Comparison of ENCODE assay signal across 9 mouse cellular contexts in the genomic region with DNA sequence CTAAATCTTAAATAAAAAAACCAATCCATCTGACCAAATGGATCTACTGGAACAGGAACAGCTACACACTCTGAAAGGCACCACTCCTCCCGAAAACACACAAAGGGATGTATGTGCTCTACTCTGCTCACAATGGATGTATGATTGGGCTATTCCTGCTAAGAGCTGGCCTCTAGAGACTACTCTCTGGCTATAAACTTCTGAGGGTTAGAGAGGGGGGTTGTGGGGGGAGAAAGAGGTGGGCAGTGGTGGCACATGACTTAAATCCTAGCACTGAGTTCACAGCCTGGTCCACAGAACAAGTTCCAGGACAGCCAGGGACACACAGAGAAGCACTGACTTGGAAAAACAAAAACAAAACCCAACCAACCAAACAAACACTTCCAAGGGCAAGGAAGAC. TPM values are rescaled to one million over a fixed set of nuclear protein-coding genes. Genes with fewer than 3 reads are reported as not detected.
DNase-seq lines count a peak whose midpoint lies in the region; ATAC-seq and TF ChIP-seq lines count a peak whose summit lies in the region.
"Had no signal": no experiment of that assay in that cellular context is flagged by ENCODE, and none has a peak within 500 bp of the region (broad histone marks: within the 10 kb centered on the region; RNA-seq: fewer than 3 reads in every experiment).

No protein-coding gene starts in this region.

- H3K4me2 ChIP-seq in forebrain, embryonic 14.5 days (ENCODE audit: low read length): 0 out of 2 replicates have a peak overlapping the region, but pooled peaks have one; percentile 81
- H3K4me2 ChIP-seq in intestine, embryonic 15.5 days (replicated peaks): peak overlapping the region; percentile 80; the same call in 1 of the 2 replicates
- H3K4me2 ChIP-seq in midbrain, postnatal 0 days (ENCODE audit: low read depth, low read length, poor library complexity, severe bottlenecking): peak overlapping the region; percentile 76

- no peaks in the 10 kb centered on the region; the same call in 1 of the 2 replicates for H3K4me1 ChIP-seq in forebrain, embryonic 14.5 days (ENCODE audit: control insufficient read depth, insufficient read depth, low read length)
- 0 out of 2 replicates have a peak, but pooled peaks cover 6% of the 10 kb centered on the region for H3K4me1 ChIP-seq in intestine, embryonic 15.5 days (replicated peaks)
- H3K4me1 ChIP-seq in midbrain, postnatal 0 days (ENCODE audit: insufficient read depth, low read length): 0 out of 2 replicates have a peak, but pooled peaks cover 2% of the 10 kb centered on the region

- 100% methylated on average over 1 of the region's 1 CpGs for WGBS in forebrain, embryonic 14.5 days
- WGBS in intestine, embryonic 15.5 days: 88% methylated on average over 1 of the region's 1 CpGs
- WGBS in midbrain, postnatal 0 days: 100% methylated on average over 1 of the region's 1 CpGs

- no peak for DNase-seq in layer of hippocampus, adult 2 months (ENCODE audit: low spot score in 2 of 2)
- DNase-seq in layer of hippocampus, adult 8-10 months (ENCODE audit: low spot score in 2 of 2): no peak
- no peak for DNase-seq in forebrain, embryonic 14.5 days (ENCODE audit: low spot score)
- DNase-seq in midbrain, postnatal 0 days (ENCODE audit: low spot score): no peak
- DNase-seq in thymus, postnatal 36 days: no peak
- no peak for DNase-seq in cerebellum, postnatal 10 days
- no peak for DNase-seq in right cerebral cortex, postnatal 14 days
- DNase-seq: gastrocnemius, postnatal 10 days had no signal

- H3K4me3 ChIP-seq in layer of hippocampus, adult 2 months: peak overlapping the region; percentile 99
- 0 out of 2 replicates have a peak overlapping the region, but pooled peaks have one; percentile 82 for H3K4me3 ChIP-seq in forebrain, embryonic 14.5 days (ENCODE audit: low read depth, low read length)
- H3K4me3 ChIP-seq in intestine, embryonic 15.5 days (replicated peaks): no peak overlapping the region
- H3K4me3 ChIP-seq in midbrain, postnatal 0 days (ENCODE audit: low read depth, low read length): peak overlapping the region; percentile 65; the same call in 1 of the 2 replicates

- no peak overlapping the region for H3K9ac ChIP-seq in forebrain, embryonic 14.5 days (ENCODE audit: low read length)
- H3K9ac ChIP-seq in intestine, embryonic 15.5 days: no peak overlapping the region
- no peak overlapping the region for H3K9ac ChIP-seq in midbrain, postnatal 0 days (replicated peaks; ENCODE audit: low read length, poor library complexity, severe bottlenecking)

- no peaks in the 10 kb centered on the region for H3K27me3 ChIP-seq in forebrain, embryonic 14.5 days (replicated peaks; ENCODE audit: control insufficient read depth, insufficient read depth, low read length)
- H3K27me3 ChIP-seq in intestine, embryonic 15.5 days (replicated peaks): no peaks in the 10 kb centered on the region
- no peaks in the 10 kb centered on the region for H3K27me3 ChIP-seq in midbrain, postnatal 0 days (ENCODE audit: insufficient read depth, low read length)

- peaks cover 42% of the 10 kb centered on the region for H3K36me3 ChIP-seq in forebrain, embryonic 14.5 days (ENCODE audit: control insufficient read depth, insufficient read depth, low read length)
- peaks cover 20% of the 10 kb centered on the region for H3K36me3 ChIP-seq in intestine, embryonic 15.5 days
- H3K36me3 ChIP-seq in midbrain, postnatal 0 days (ENCODE audit: insufficient read depth, low read length): peaks cover 28% of the 10 kb centered on the region

- no peaks in the 10 kb centered on the region for H3K9me3 ChIP-seq in forebrain, embryonic 14.5 days (replicated peaks; ENCODE audit: control insufficient read depth, low read length)
- no peaks in the 10 kb centered on the region for H3K9me3 ChIP-seq in intestine, embryonic 15.5 days
- no peaks in the 10 kb centered on the region for H3K9me3 ChIP-seq in midbrain, postnatal 0 days (ENCODE audit: low read length)

- ATAC-seq in forebrain, embryonic 14.5 days: no peak
- ATAC-seq in intestine, embryonic 15.5 days: no peak
- ATAC-seq in midbrain, postnatal 0 days (ENCODE audit: low FRiP score): no peak

- no peak for TF ChIP-seq CTCF in layer of hippocampus, adult 2 months (conservative IDR thresholded peaks at IDR 0.05)
- TF ChIP-seq CTCF in midbrain, postnatal 0 days (IDR thresholded peaks at IDR 0.05): no peak

- no peak overlapping the region for H3K27ac ChIP-seq in layer of hippocampus, adult 2 months
- no peak overlapping the region for H3K27ac ChIP-seq in forebrain, embryonic 14.5 days (ENCODE audit: low read depth, low read length)
- H3K27ac ChIP-seq in intestine, embryonic 15.5 days: no peak overlapping the region
- H3K27ac ChIP-seq in midbrain, postnatal 0 days (ENCODE audit: low read depth, low read length): no peak overlapping the region

RNA-seq across cellular contexts. Expression of a gene that starts 2.1 kb away (rescaled TPM):
- 100 to 1,000 TPM; 111 to 113 TPM for total RNA-seq in layer of hippocampus, adult 2 months (2021)
- 100 to 1,000 TPM; 110 to 244 (median 174) TPM for total RNA-seq in layer of hippocampus, adult 8-10 months (2022)
- 124 and 136 TPM in 2 replicates for polyA plus RNA-seq in forebrain, embryonic 14.5 days (2014; fragmentation: Nextera tagmentation; extraction: Ambion mirVana)
- 195 and 213 TPM in 2 replicates for polyA plus RNA-seq in intestine, embryonic 15.5 days (2015; fragmentation: Nextera tagmentation; extraction: Ambion mirVana)
- 185 and 214 TPM in 2 replicates for total RNA-seq in midbrain, postnatal 0 days (2014; rRNA removed)
- polyA plus RNA-seq in midbrain, postnatal 0 days (2015; fragmentation: Nextera tagmentation; extraction: Ambion mirVana): 174 and 196 TPM in 2 replicates

RNA-seq across cellular contexts. Expression of a gene that starts 56.1 kb away (rescaled TPM):
- 10 to 100 TPM; 15.2 to 16.4 TPM for total RNA-seq in layer of hippocampus, adult 2 months (2021)
- total RNA-seq in layer of hippocampus, adult 8-10 months (2022): 10 to 100 TPM; 17.0 to 25.9 (median 18.8) TPM
- 7.9 and 8.7 TPM in 2 replicates for polyA plus RNA-seq in forebrain, embryonic 14.5 days (2014; fragmentation: Nextera tagmentation; extraction: Ambion mirVana)
- 41.3 and 42.4 TPM in 2 replicates for polyA plus RNA-seq in intestine, embryonic 15.5 days (2015; fragmentation: Nextera tagmentation; extraction: Ambion mirVana)
- total RNA-seq in midbrain, postnatal 0 days (2014; rRNA removed): 12.3 and 12.6 TPM in 2 replicates
- 12.0 and 13.5 TPM in 2 replicates for polyA plus RNA-seq in midbrain, postnatal 0 days (2015; fragmentation: Nextera tagmentation; extraction: Ambion mirVana)
